Mouse (Mus musculus): ENCODE results near the gene Peak1. TPM values are rescaled to one million over a fixed set of nuclear protein-coding genes. Genes with fewer than 3 reads are reported as not detected.

Gene Peak1
- polyA plus RNA-seq, 1 experiment from 2014 or later = 10.8 TPM

DNA sequence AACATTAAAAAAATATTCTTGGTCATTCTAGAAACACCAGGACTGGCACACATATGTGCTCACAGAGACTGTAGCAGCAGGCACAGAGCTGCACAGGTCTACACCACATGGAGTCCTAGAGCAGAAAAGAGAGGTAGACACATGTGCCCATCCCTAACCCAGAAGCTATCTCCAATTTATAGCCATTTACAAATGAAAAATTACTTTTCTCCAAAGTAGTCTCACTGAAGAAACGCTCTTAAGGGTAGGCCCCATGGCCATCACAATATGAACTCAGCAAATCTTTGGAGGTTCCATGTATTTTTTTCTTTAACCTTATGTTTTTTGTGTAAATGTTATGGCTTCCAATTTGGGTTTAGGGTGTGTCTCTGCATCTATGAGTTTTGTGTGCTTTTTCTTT lies 2.4 kb upstream of the Peak1 start:
- peak overlapping the region; percentile 16; the same call in 1 of the 2 replicates for H3K4me2 ChIP-seq (ENCODE audit: low read depth, low read length)
- peaks cover 26% of the 10 kb centered on the region for H3K4me1 ChIP-seq (ENCODE audit: control insufficient read depth, insufficient read depth, low read length)
- no peak overlapping the region for H3K27ac ChIP-seq (ENCODE audit: low read length)
- ATAC-seq (ENCODE audit: insufficient read depth, low FRiP score) = no peak
- H3K36me3 ChIP-seq (ENCODE audit: control insufficient read depth, insufficient read depth, low read length) = no peaks in the 10 kb centered on the region
- no peaks in the 10 kb centered on the region for H3K27me3 ChIP-seq (ENCODE audit: control insufficient read depth, insufficient read depth, low read length)
- no peak overlapping the region for H3K9ac ChIP-seq (ENCODE audit: low read length)
- 89% methylated on average over 1 of the region's 1 CpGs for WGBS
- H3K9me3 ChIP-seq (replicated peaks; ENCODE audit: control insufficient read depth, low read length) = no peaks in the 10 kb centered on the region
- no peak overlapping the region for H3K4me3 ChIP-seq (replicated peaks; ENCODE audit: low read length)

GRCm38 (mm10) chr9:56418738-56419239 lies 922 bp upstream of the Peak1 start:
- H3K4me2 ChIP-seq (ENCODE audit: low read depth, low read length) = peak overlapping the region; percentile 59
- ATAC-seq (ENCODE audit: insufficient read depth, low FRiP score) = peak; percentile 9; the same call in 1 of the 2 replicates
- WGBS = under 1% methylated on average over 11 of the region's 11 CpGs
- no peaks in the 10 kb centered on the region for H3K27me3 ChIP-seq (ENCODE audit: control insufficient read depth, insufficient read depth, low read length)
- peaks cover 25% of the 10 kb centered on the region for H3K4me1 ChIP-seq (ENCODE audit: control insufficient read depth, insufficient read depth, low read length)
- no peaks in the 10 kb centered on the region for H3K9me3 ChIP-seq (replicated peaks; ENCODE audit: control insufficient read depth, low read length)
- H3K4me3 ChIP-seq (replicated peaks; ENCODE audit: low read length) = peak overlapping the region; percentile 86
- no peaks in the 10 kb centered on the region for H3K36me3 ChIP-seq (ENCODE audit: control insufficient read depth, insufficient read depth, low read length)
- peak overlapping the region; percentile 88 for H3K9ac ChIP-seq (ENCODE audit: low read length)
- H3K27ac ChIP-seq (ENCODE audit: low read length) = peak overlapping the region; percentile 96

GRCm38 (mm10) chr9:56417415-56417947 lies 386 bp downstream of the Peak1 start:
- peak; percentile 59 for ATAC-seq (ENCODE audit: insufficient read depth, low FRiP score)
- H3K36me3 ChIP-seq (ENCODE audit: control insufficient read depth, insufficient read depth, low read length) = no peaks in the 10 kb centered on the region
- peak overlapping the region; percentile 86 for H3K4me3 ChIP-seq (replicated peaks; ENCODE audit: low read length)
- peak overlapping the region; percentile 62 for H3K4me2 ChIP-seq (ENCODE audit: low read depth, low read length)
- peak overlapping the region; percentile 94 for H3K9ac ChIP-seq (ENCODE audit: low read length)
- no peaks in the 10 kb centered on the region for H3K9me3 ChIP-seq (replicated peaks; ENCODE audit: control insufficient read depth, low read length)
- H3K27me3 ChIP-seq (ENCODE audit: control insufficient read depth, insufficient read depth, low read length) = no peaks in the 10 kb centered on the region
- under 1% methylated on average over 40 of the region's 40 CpGs for WGBS
- peaks cover 25% of the 10 kb centered on the region for H3K4me1 ChIP-seq (ENCODE audit: control insufficient read depth, insufficient read depth, low read length)
- peak overlapping the region; percentile 95 for H3K27ac ChIP-seq (ENCODE audit: low read length)

DNA sequence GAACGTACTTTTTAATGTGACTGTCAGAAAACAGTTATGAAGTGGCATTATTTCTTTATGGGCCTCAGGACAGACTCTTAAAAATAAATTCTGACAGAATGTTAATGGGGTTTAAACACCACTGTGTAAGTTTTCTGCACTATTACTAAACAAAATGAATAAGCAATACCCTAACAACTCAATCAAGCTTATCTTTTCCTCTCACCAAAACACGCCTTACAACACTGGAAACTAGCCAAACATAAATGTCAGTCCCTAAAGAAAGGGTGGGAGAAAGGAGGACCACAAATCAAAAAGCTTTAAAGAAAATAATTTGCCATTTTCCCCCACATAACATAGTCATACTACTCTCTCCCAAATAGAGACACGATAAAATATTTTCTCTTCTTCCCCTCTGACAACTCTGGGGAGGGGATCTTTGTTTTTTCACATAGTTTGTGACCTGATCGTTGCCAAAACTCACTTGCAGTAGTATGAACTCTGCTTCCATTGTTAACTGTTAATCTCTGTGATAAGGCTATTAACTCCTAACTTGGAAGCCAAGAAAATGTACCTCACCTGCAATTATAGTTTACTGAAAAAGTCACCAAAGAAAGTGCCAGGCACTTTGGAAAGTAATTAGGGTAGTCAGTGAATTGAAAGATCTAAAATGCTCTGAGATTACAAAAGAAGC lies 1.8 kb downstream of the Peak1 start:
- no peak for ATAC-seq (ENCODE audit: insufficient read depth, low FRiP score)
- no peaks in the 10 kb centered on the region for H3K9me3 ChIP-seq (replicated peaks; ENCODE audit: control insufficient read depth, low read length)
- H3K27ac ChIP-seq (ENCODE audit: low read length) = no peak overlapping the region
- peak overlapping the region; percentile 62 for H3K4me2 ChIP-seq (ENCODE audit: low read depth, low read length)
- H3K4me1 ChIP-seq (ENCODE audit: control insufficient read depth, insufficient read depth, low read length) = peaks cover 25% of the 10 kb centered on the region
- H3K36me3 ChIP-seq (ENCODE audit: control insufficient read depth, insufficient read depth, low read length) = no peaks in the 10 kb centered on the region
- no peaks in the 10 kb centered on the region for H3K27me3 ChIP-seq (ENCODE audit: control insufficient read depth, insufficient read depth, low read length)
- WGBS = 30% methylated on average over 4 of the region's 4 CpGs
- H3K9ac ChIP-seq (ENCODE audit: low read length) = no peak overlapping the region
- H3K4me3 ChIP-seq (replicated peaks; ENCODE audit: low read length) = peak overlapping the region; percentile 86

DNA sequence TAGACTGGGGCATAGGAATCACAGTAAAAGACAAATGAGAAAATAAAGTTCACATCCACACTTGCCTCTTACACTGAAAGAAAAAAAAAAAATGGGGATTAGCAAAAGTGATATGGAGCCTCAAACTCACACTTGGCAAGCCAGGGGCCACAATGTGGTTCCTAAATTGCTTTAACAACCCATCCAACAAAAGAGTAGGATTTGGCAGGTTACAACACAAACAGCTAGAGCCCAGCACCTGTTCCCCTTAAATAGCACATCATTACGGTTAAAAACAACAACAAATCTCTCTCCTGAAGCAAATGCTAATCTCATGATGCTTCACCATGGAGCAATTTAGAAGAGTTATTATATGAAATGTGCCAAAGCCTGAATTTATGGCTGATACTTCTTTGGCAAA lies 2.5 kb downstream of the Peak1 start:
- 77% methylated on average over 1 of the region's 1 CpGs for WGBS
- Histone ChIP-seq H3K27ac (ENCODE audit: low read length) (no peak overlapping the region), H3K9me3 (replicated peaks; ENCODE audit: control insufficient read depth, low read length) (no peaks in the 10 kb centered on the region), H3K9ac (ENCODE audit: low read length) (no peak overlapping the region), H3K36me3 (ENCODE audit: control insufficient read depth, insufficient read depth, low read length) (no peaks in the 10 kb centered on the region), H3K4me3 (replicated peaks; ENCODE audit: low read length) (no peak overlapping the region), H3K27me3 (ENCODE audit: control insufficient read depth, insufficient read depth, low read length) (no peaks in the 10 kb centered on the region), H3K4me1 (ENCODE audit: control insufficient read depth, insufficient read depth, low read length) (peaks cover 21% of the 10 kb centered on the region), H3K4me2 (ENCODE audit: low read depth, low read length) (no peak overlapping the region)
- ATAC-seq (ENCODE audit: insufficient read depth, low FRiP score) = no peak

- peaks cover 13% of the 10 kb centered on the region for H3K4me1 ChIP-seq (ENCODE audit: control insufficient read depth, insufficient read depth, low read length)
- H3K4me3 ChIP-seq (replicated peaks; ENCODE audit: low read length) = no peak overlapping the region
- ATAC-seq (ENCODE audit: insufficient read depth, low FRiP score) = no peak
- no peaks in the 10 kb centered on the region for H3K27me3 ChIP-seq (ENCODE audit: control insufficient read depth, insufficient read depth, low read length)
- H3K9me3 ChIP-seq (replicated peaks; ENCODE audit: control insufficient read depth, low read length) = no peaks in the 10 kb centered on the region
- H3K4me2 ChIP-seq (ENCODE audit: low read depth, low read length) = no peak overlapping the region
- H3K36me3 ChIP-seq (ENCODE audit: control insufficient read depth, insufficient read depth, low read length) = no peaks in the 10 kb centered on the region
- H3K9ac ChIP-seq (ENCODE audit: low read length) = no peak overlapping the region
- no peak overlapping the region for H3K27ac ChIP-seq (ENCODE audit: low read length)
Observed at GRCm38 (mm10) chr9:56414322-56414721, 3.5 kb downstream of the Peak1 start.

DNA sequence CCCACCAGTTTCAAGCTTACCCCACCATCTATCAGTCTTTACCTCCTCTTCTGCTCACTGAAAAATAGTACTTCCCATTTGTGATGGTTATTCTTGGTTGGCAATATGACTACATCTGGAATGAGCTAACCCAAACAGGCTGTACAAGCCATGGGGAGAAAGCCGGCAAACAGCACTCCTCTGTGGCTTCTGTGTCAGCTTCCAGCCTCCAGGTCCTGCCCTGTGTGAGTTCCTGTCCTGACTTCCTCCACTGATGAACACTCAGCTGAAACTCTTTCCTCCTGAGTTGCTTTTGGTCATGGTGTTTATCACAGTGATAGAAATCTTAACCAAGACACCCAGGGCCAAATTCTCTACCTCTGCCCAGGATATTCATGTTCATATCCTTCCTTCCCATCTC lies 5.2 kb downstream of the Peak1 start:
- no peak for ATAC-seq (ENCODE audit: insufficient read depth, low FRiP score)
- no peak overlapping the region for H3K27ac ChIP-seq (ENCODE audit: low read length)
- H3K4me2 ChIP-seq (ENCODE audit: low read depth, low read length) = no peak overlapping the region
- H3K36me3 ChIP-seq (ENCODE audit: control insufficient read depth, insufficient read depth, low read length) = no peaks in the 10 kb centered on the region
- no peak overlapping the region for H3K9ac ChIP-seq (ENCODE audit: low read length)
- WGBS = 65% methylated on average over 1 of the region's 1 CpGs
- H3K4me1 ChIP-seq (ENCODE audit: control insufficient read depth, insufficient read depth, low read length) = peaks cover 12% of the 10 kb centered on the region
- no peaks in the 10 kb centered on the region for H3K9me3 ChIP-seq (replicated peaks; ENCODE audit: control insufficient read depth, low read length)
- H3K27me3 ChIP-seq (ENCODE audit: control insufficient read depth, insufficient read depth, low read length) = no peaks in the 10 kb centered on the region
- no peak overlapping the region for H3K4me3 ChIP-seq (replicated peaks; ENCODE audit: low read length)

DNA sequence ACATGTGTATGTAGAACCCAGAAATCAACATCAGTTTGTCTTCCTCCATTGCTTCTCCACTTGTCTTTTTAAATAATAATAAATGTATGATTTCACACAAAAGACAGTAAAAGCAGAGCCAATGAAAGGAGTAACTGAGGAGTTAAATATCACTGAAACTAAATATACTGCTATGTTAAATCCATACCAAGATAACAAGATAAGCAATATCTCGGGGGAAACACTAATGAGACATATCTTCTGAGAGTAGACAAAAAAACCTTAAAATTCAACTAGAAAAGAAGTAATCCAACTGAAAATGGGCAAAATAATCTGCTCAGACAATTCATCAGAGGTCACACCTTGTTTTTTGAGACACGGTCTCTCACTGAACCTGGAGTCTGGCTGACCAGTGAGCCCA lies 7.9 kb downstream of the Peak1 start:
- Histone ChIP-seq H3K27me3 (ENCODE audit: control insufficient read depth, insufficient read depth, low read length) (no peaks in the 10 kb centered on the region), H3K9me3 (replicated peaks; ENCODE audit: control insufficient read depth, low read length) (no peaks in the 10 kb centered on the region), H3K4me2 (ENCODE audit: low read depth, low read length) (no peak overlapping the region), H3K27ac (ENCODE audit: low read length) (no peak overlapping the region), H3K36me3 (ENCODE audit: control insufficient read depth, insufficient read depth, low read length) (no peaks in the 10 kb centered on the region), H3K4me3 (replicated peaks; ENCODE audit: low read length) (no peak overlapping the region), H3K9ac (ENCODE audit: low read length) (no peak overlapping the region), H3K4me1 (ENCODE audit: control insufficient read depth, insufficient read depth, low read length) (no peaks in the 10 kb centered on the region; the same call in 1 of the 2 replicates)
- no peak for ATAC-seq (ENCODE audit: insufficient read depth, low FRiP score)
- WGBS = 78% methylated on average over 2 of the region's 2 CpGs

GRCm38 (mm10) chr9:56404619-56405018 lies 13.2 kb downstream of the Peak1 start:
- Histone ChIP-seq H3K9me3 (replicated peaks; ENCODE audit: control insufficient read depth, low read length) (no peaks in the 10 kb centered on the region), H3K27ac (ENCODE audit: low read length) (no peak overlapping the region), H3K4me1 (ENCODE audit: control insufficient read depth, insufficient read depth, low read length) (no peaks in the 10 kb centered on the region; the same call in 1 of the 2 replicates), H3K9ac (ENCODE audit: low read length) (no peak overlapping the region), H3K36me3 (ENCODE audit: control insufficient read depth, insufficient read depth, low read length) (no peaks in the 10 kb centered on the region), H3K27me3 (ENCODE audit: control insufficient read depth, insufficient read depth, low read length) (no peaks in the 10 kb centered on the region), H3K4me2 (ENCODE audit: low read depth, low read length) (no peak overlapping the region), H3K4me3 (replicated peaks; ENCODE audit: low read length) (no peak overlapping the region)
- ATAC-seq (ENCODE audit: insufficient read depth, low FRiP score) = no peak
- WGBS = 63% methylated on average over 4 of the region's 4 CpGs

Measured in stomach, embryonic 16.5 days (tissue).